Mouse (Mus musculus) kidney, embryonic 14.5 days (tissue): ENCODE measurements around the gene Zc3h4. TPM values are rescaled to one million over a fixed set of nuclear protein-coding genes. Genes with fewer than 3 reads are reported as not detected.

Experiments used
- ATAC-seq: fragments of 200-750 bp; cut with Nextera tagmentation; 2 replicates; pipeline ENCODE4 v1.8.0; 2017; ENCODE audit warnings: moderate number of reproducible peaks, mild to moderate bottlenecking, moderate TSS enrichment, moderate library complexity; ENCODE audit not compliant: low FRiP score, low TSS enrichment
- H3K27ac ChIP-seq: fragments of 300-500 bp; sonication (generic); 2 replicates; pipeline ENCODE4 v1.5.1; 2014; ENCODE audit warnings: low read depth, mild to moderate bottlenecking, low read length, moderate library complexity, mixed read lengths
- H3K27me3 ChIP-seq: fragments of 300-500 bp; sonication (generic); 2 replicates; pipeline ENCODE4 v1.6.1; 2014; ENCODE audit warnings: mild to moderate bottlenecking, low read length; ENCODE audit not compliant: control insufficient read depth, insufficient read depth
- H3K36me3 ChIP-seq: fragments of 300-500 bp; sonication (generic); 2 replicates; pipeline ENCODE4 v1.6.1; 2014; ENCODE audit warnings: low read length, mixed read lengths; ENCODE audit not compliant: control insufficient read depth, insufficient read depth
- H3K4me1 ChIP-seq: fragments of 300-500 bp; sonication (generic); 2 replicates; pipeline ENCODE4 v1.6.1; 2014; ENCODE audit warnings: low read length, mixed read lengths; ENCODE audit not compliant: control insufficient read depth, insufficient read depth
- H3K4me2 ChIP-seq: fragments of 300-500 bp; sonication (generic); replicated peaks from 2 replicates; pipeline ENCODE4 v1.6.1; 2014; ENCODE audit warnings: low read depth, mild to moderate bottlenecking, low read length
- H3K4me3 ChIP-seq: fragments of 300-500 bp; sonication (generic); 2 replicates; pipeline ENCODE4 v1.5.1; 2014; ENCODE audit warnings: mild to moderate bottlenecking, low read length
- H3K9ac ChIP-seq: fragments of 300-500 bp; sonication (generic); 2 replicates; pipeline ENCODE4 v1.6.1; 2014; ENCODE audit warnings: low read depth, mild to moderate bottlenecking, low read length, moderate library complexity
- H3K9me3 ChIP-seq: fragments of 300-500 bp; sonication (generic); 2 replicates; pipeline ENCODE4 v1.6.1; 2016; ENCODE audit warnings: low read length; ENCODE audit not compliant: control insufficient read depth
- WGBS: fragments of 180-500 bp; shearing (Covaris S2); extraction: QIAGEN DNeasy Blood & Tissue Kit; methylation state at CpG from one replicate; pipeline ENCODE4 v1.1.7; 2014; 5-methylcytosine and 5-hydroxymethylcytosine counted together
- polyA plus RNA-seq: library from polyadenylated mRNA; unstranded; fragments of >200 nt; fragmentation: Nextera tagmentation; extraction: Ambion mirVana; gene quantifications from 2 replicates; pipeline ENCODE4 v1.2.1, GENCODE M21; 2014

The Zc3h4 gene
- polyA plus RNA-seq, 1 experiment from 2014 or later, result 23.6 TPM

DNA sequence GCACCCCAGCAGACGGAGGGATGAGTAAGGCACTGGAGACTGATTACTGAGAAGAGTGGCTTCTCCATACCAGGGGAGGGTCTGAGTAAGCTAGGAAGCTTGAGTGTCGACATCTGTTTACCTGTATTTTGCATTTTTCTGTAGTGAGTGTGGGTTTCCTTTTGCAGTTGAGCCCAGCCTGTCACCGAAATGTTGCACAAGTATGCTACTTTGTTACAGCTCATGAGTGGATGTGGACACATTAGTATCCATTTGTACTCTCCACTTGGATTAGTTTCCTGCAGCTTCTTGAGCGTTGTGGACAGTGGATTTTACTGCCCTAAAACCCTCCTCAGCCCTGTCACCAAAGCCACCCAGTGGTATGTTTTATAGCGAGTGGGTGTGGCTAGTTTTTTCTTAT is 18.0 kb downstream of the Zc3h4 start:
- Histone ChIP-seq H3K4me2 (no peak overlapping the region), H3K27me3 (no peaks in the 10 kb centered on the region), H3K36me3 (peaks cover 73% of the 10 kb centered on the region), H3K4me3 (no peak overlapping the region), H3K9ac (no peak overlapping the region), H3K27ac (no peak overlapping the region), H3K9me3 (no peaks in the 10 kb centered on the region), H3K4me1 (peaks cover 6% of the 10 kb centered on the region; the same call in 1 of the 2 replicates)
- ATAC-seq, result no peak
- 83% methylated on average over 5 of the region's 5 CpGs for WGBS

DNA sequence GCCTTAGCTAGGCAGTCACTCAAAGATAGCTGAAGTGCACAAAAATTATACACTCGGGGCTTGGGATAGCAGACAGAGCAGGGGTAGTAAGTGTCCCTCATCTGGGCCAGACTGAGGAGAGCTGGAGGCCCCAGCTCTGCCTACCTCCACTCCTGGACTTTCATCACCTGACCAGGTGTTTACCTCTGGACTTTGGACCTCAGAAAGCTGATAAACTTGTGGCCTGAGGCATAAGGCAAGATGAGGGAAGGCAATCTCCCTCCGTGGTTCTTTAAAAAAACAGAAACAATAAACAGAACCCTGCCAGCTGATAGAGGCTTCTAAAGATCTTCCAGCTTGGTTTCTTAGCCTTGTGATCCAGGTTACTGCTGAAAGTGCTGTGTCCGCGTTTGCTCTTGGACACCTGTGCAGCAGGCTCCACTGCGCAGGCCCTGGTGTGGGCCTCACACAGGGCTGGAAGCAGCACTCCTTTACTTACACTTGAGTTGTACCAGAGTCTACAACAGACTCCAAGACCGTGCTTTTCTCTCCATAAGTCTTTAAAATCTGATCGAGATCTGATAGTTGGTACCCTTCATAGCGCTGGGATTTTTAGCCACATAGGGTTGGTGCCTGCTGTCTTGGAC is 19.9 kb downstream of the Zc3h4 start:
- no peak overlapping the region for H3K27ac ChIP-seq
- no peak overlapping the region for H3K4me3 ChIP-seq
- ATAC-seq, result no peak
- no peaks in the 10 kb centered on the region for H3K9me3 ChIP-seq
- no peak overlapping the region for H3K4me2 ChIP-seq
- H3K9ac ChIP-seq, result no peak overlapping the region
- H3K4me1 ChIP-seq, result no peaks in the 10 kb centered on the region
- WGBS, result 94% methylated on average over 8 of the region's 8 CpGs
- H3K27me3 ChIP-seq, result no peaks in the 10 kb centered on the region
- H3K36me3 ChIP-seq, result peaks cover 91% of the 10 kb centered on the region

DNA sequence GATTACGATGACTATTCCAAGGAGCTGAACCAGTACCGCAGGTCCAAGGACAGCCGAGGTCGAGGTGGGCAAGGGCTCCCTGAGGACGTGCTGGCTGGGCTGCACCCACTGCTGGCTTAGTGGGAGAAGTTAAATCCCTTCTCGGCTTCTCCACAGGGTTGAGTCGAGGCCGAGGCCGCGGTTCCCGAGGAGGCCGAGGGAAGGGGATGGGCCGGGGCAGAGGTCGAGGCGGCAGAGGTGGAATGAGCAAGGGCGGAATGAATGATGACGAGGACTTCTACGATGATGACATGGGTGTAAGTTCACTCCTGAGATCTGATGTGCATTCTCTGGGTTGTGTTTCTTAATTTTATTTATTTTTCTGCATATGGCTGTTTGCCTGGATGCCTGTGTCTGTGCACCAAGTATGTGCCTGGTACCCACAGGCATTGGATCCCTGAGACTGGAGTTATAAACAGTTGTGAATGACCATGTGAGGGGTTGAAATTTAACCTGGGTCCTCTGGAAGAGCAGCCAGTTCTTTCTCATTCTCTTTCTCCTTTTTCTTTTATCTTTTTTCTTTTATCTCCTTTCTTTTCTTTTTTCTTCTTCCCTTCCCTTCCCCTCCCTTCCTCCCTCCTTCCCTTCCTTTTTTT is 21.6 kb downstream of the Zc3h4 start:
- no peak overlapping the region for H3K9ac ChIP-seq
- peaks cover 97% of the 10 kb centered on the region for H3K36me3 ChIP-seq
- H3K4me3 ChIP-seq, result no peak overlapping the region
- no peak overlapping the region for H3K4me2 ChIP-seq
- no peaks in the 10 kb centered on the region for H3K4me1 ChIP-seq
- WGBS, result 83% methylated on average over 18 of the region's 18 CpGs
- no peak for ATAC-seq
- no peaks in the 10 kb centered on the region for H3K9me3 ChIP-seq
- H3K27me3 ChIP-seq, result no peaks in the 10 kb centered on the region
- H3K27ac ChIP-seq, result no peak overlapping the region

DNA sequence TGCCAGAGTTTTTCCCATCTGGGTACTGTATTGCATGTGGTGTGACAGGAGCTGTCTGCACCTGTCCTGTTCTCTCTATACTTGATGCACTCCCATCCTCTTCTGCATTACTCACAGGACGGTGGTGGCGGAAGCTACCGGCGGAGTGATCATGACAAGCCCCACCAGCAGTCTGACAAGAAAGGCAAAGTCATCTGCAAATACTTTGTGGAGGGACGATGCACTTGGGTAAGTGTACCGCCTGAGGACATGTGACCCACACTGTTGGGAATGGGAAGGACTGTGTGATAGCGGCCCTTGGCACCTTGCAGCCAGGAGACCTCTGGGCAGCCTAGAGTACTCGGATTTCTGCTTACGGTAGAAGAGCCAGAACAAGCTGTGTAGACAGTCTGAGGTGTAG is 23.0 kb downstream of the Zc3h4 start:
- H3K27me3 ChIP-seq, result no peaks in the 10 kb centered on the region
- ATAC-seq, result no peak
- 90% methylated on average over 9 of the region's 9 CpGs for whole genome bisulfite sequencing
- H3K27ac ChIP-seq, result no peak overlapping the region
- H3K9me3 ChIP-seq, result no peaks in the 10 kb centered on the region
- H3K9ac ChIP-seq, result no peak overlapping the region
- no peaks in the 10 kb centered on the region for H3K4me1 ChIP-seq
- H3K4me3 ChIP-seq, result no peak overlapping the region
- H3K4me2 ChIP-seq, result no peak overlapping the region
- H3K36me3 ChIP-seq, result peaks cover 98% of the 10 kb centered on the region

DNA sequence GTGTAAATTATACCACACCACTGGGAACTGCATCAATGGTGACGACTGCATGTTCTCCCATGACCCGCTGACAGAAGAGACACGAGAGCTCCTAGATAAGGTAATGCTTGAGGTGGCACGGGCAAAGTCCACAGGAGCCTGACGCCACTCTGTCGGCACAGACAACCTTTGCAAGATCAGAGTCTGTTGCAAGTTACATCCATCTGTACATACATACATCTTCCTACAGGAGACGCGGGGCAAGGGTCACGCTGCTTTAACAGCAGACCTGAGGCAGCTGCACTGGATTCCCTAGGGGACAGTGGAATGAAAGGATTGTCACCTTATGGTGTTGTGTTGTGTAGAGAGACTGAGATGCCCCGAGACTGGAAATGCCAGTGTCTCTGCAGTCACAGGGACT is 25.0 kb downstream of the Zc3h4 start:
- no peaks in the 10 kb centered on the region for H3K4me1 ChIP-seq
- no peak for ATAC-seq
- no peak overlapping the region for H3K27ac ChIP-seq
- H3K9ac ChIP-seq, result no peak overlapping the region
- 88% methylated on average over 10 of the region's 10 CpGs for WGBS
- H3K4me3 ChIP-seq, result no peak overlapping the region
- peaks cover 98% of the 10 kb centered on the region for H3K36me3 ChIP-seq
- H3K4me2 ChIP-seq, result no peak overlapping the region
- no peaks in the 10 kb centered on the region for H3K27me3 ChIP-seq
- no peaks in the 10 kb centered on the region for H3K9me3 ChIP-seq

DNA sequence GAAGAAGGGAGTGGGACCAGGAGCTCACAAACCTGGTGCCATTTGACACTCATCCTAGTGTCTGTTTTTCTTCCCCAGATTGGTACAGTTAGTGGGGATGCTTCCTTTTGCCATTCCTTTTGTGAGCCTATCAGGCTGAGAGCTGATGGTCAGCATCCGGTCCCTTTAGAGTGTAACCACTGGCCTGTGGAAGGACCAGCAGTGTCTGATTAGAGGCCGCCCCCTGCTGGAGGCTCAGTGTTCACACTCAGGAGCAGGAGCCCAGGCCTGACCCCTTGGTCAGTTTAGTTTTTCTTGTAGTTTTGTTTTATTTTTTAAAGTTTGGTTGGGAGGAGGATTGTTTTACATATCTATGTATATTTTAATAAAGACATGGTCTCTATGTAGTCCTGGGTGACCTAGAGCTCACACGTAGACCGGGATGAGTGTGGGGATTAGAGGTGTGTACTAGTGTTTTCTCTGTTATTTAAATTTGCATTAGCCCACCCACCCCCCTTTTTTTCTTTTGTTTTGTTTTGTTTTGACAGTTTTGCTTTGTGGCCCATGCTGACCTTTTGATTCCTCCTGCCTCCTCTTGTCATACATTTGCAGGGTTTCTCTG is 25.5 kb downstream of the Zc3h4 start:
- H3K4me3 ChIP-seq, result no peak overlapping the region
- 59% methylated on average over 4 of the region's 4 CpGs for WGBS
- no peak overlapping the region for H3K27ac ChIP-seq
- H3K27me3 ChIP-seq, result no peaks in the 10 kb centered on the region
- H3K4me2 ChIP-seq, result no peak overlapping the region
- peaks cover 98% of the 10 kb centered on the region for H3K36me3 ChIP-seq
- H3K9ac ChIP-seq, result no peak overlapping the region
- no peaks in the 10 kb centered on the region for H3K9me3 ChIP-seq
- no peaks in the 10 kb centered on the region for H3K4me1 ChIP-seq
- peak; percentile 90 for ATAC-seq

DNA sequence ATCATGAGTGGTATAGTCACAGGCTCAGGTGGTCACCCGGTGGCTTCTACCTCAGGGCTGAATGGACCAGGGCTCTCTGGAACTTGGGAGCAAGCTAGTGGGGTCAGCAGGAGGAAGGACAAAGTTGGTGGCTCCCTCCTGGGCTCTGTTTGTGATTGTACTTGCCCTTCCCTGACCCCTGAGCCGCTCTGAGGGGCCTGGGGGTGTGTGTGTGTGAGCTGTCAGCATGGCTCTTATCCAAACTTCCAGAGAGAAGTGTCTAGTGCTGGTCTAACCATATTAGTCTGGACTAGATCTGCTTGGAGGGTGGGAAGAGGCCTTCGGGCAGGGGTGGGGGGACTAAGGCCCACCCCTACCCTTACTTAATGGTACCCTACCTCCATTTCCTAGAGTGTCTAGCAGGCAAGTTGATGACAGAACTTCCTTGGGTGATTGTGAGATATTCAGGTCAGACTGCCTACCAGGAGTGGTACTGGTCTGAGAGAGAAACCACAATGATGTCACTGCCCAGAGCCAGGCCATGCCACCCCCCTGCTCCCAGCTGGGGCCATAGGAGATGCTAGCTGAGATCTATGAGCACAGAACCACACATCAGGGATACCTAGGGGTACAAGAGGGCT is 32.8 kb downstream of the Zc3h4 start:
- WGBS, result 90% methylated on average over 3 of the region's 3 CpGs
- Histone ChIP-seq H3K4me2 (no peak overlapping the region), H3K27ac (no peak overlapping the region), H3K4me1 (no peaks in the 10 kb centered on the region), H3K9ac (no peak overlapping the region), H3K27me3 (no peaks in the 10 kb centered on the region), H3K36me3 (peaks cover 86% of the 10 kb centered on the region), H3K9me3 (no peaks in the 10 kb centered on the region), H3K4me3 (no peak overlapping the region)
- no peak for ATAC-seq

DNA sequence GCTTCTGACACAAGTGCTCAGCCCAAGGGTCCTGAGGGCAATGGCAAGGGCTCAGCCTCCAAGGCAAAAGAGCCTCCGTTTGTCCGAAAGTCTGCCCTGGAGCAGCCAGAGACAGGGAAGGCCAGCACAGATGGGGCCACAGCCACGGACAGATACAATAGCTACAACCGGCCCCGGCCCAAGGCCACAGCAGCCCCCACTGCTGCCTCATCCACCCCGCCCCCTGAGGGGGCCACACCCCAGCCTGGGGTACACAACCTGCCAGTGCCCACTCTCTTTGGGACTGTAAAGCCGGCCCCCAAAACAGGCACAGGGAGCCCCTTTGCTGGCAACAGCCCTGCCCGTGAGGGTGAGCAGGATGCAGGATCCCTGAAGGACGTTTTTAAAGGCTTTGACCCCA is 34.4 kb downstream of the Zc3h4 start:
- Histone ChIP-seq H3K4me1 (no peaks in the 10 kb centered on the region), H3K4me2 (no peak overlapping the region), H3K27me3 (no peaks in the 10 kb centered on the region), H3K4me3 (no peak overlapping the region), H3K9me3 (no peaks in the 10 kb centered on the region), H3K36me3 (peaks cover 70% of the 10 kb centered on the region), H3K27ac (no peak overlapping the region), H3K9ac (no peak overlapping the region)
- ATAC-seq, result no peak
- 83% methylated on average over 9 of the region's 9 CpGs for WGBS

DNA sequence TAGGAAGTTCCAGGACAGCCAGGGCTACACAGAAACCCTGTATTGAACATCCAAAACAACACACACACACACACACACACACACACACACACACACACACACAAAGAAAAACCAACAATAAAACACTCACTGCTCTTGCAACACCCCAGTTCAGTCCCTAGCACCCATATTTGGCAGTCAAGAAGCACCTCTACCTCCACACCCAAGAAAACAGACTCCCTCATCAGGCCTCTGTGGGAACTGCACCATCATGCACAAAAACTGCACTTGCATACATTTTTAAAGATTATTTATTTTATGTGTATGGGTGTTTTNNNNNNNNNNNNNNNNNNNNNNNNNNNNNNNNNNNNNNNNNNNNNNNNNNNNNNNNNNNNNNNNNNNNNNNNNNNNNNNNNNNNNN is 40.5 kb downstream of the Zc3h4 start:
- no peaks in the 10 kb centered on the region for H3K9me3 ChIP-seq
- no peak overlapping the region for H3K9ac ChIP-seq
- no peak overlapping the region for H3K27ac ChIP-seq
- no peak for ATAC-seq
- H3K4me1 ChIP-seq, result no peaks in the 10 kb centered on the region
- no peak overlapping the region for H3K4me2 ChIP-seq
- peaks cover 8% of the 10 kb centered on the region for H3K36me3 ChIP-seq
- no peak overlapping the region for H3K4me3 ChIP-seq
- H3K27me3 ChIP-seq, result no peaks in the 10 kb centered on the region
